ENCODE assay signal across 27 mouse cellular contexts in the genomic region with DNA sequence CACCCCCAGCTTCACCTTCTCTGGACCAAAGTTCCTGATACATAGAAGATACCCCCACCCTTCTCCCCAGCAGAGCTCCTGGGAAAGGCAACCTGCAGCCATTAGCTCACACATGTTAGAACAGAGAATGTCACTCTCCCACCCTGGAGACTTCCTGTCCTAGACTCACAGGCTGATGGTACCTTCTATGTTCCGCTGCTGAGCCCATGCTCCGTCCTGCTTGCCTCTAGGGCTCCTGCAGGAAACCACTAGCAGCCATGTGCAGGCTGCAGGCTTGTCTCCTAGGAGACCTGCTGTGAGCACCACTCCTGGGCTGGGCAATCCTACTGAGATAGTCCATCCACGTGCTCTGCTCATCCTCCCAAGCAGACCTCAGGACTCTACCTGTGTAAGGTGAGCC. TPM values are rescaled to one million over a fixed set of nuclear protein-coding genes. Genes with fewer than 3 reads are reported as not detected.
"Had no signal": no experiment of that assay in that cellular context is flagged by ENCODE, and none has a peak within 500 bp of the region (broad histone marks: within the 10 kb centered on the region; RNA-seq: fewer than 3 reads in every experiment).

No protein-coding gene starts in this region.

- H3K27me3 ChIP-seq: limb, embryonic 12.5 days; limb, embryonic 15.5 days; midbrain, embryonic 15.5 days; neural tube, embryonic 13.5 days had no signal

- DNase-seq: kidney, postnatal 14 days; kidney, postnatal 4 days; left cerebral cortex, postnatal 4 days; liver, postnatal 0 days; lung, embryonic 14.5 days; retina, postnatal 1 day; right cerebral cortex, postnatal 25 days; thymus, adult 18-20 months; thymus, postnatal 36 days had no signal

- H3K36me3 ChIP-seq: limb, embryonic 12.5 days; limb, embryonic 15.5 days; midbrain, embryonic 12.5 days; midbrain, embryonic 15.5 days; neural tube, embryonic 13.5 days had no signal

- H3K9me3 ChIP-seq: limb, embryonic 12.5 days; limb, embryonic 15.5 days; midbrain, embryonic 12.5 days; midbrain, embryonic 15.5 days; neural tube, embryonic 13.5 days had no signal

- H3K4me3 ChIP-seq: limb, embryonic 12.5 days; limb, embryonic 15.5 days; midbrain, embryonic 12.5 days; midbrain, embryonic 15.5 days; neural tube, embryonic 13.5 days had no signal

- H3K4me2 ChIP-seq: limb, embryonic 12.5 days; limb, embryonic 15.5 days; liver, embryonic 11.5 days; lung, embryonic 14.5 days; midbrain, embryonic 12.5 days; midbrain, embryonic 15.5 days; neural tube, embryonic 13.5 days had no signal

- H3K27ac ChIP-seq: limb, embryonic 12.5 days; limb, embryonic 15.5 days; liver, embryonic 14.5 days; macrophage; midbrain, embryonic 12.5 days; midbrain, embryonic 15.5 days; neural tube, embryonic 13.5 days had no signal

- ATAC-seq: liver, postnatal 0 days; lung, postnatal 0 days; midbrain, embryonic 15.5 days had no signal

- H3K9ac ChIP-seq: limb, embryonic 12.5 days; limb, embryonic 15.5 days; liver, embryonic 14.5 days; liver, postnatal 0 days; lung, embryonic 14.5 days; midbrain, embryonic 12.5 days; midbrain, embryonic 15.5 days; neural tube, embryonic 13.5 days had no signal

RNA-seq across cellular contexts. Expression of gene Rab17, which starts 33.2 kb away (rescaled TPM):
- total RNA-seq: layer of hippocampus, adult 18-20 months; layer of hippocampus, postnatal 14 days; left cerebral cortex, postnatal 4 days; megakaryocyte, adult 5-6 weeks; neutrophil, adult 5-6 weeks had no signal
- polyA plus RNA-seq: macrophage; midbrain, embryonic 12.5 days had no signal

RNA-seq across cellular contexts. Expression of gene Prlh, which starts 49.7 kb away (rescaled TPM):
- total RNA-seq: layer of hippocampus, adult 18-20 months; layer of hippocampus, postnatal 14 days; left cerebral cortex, adult 8-10 months; left cerebral cortex, postnatal 14 days; left cerebral cortex, postnatal 4 days; megakaryocyte, adult 5-6 weeks; neutrophil, adult 5-6 weeks had no signal
- polyA plus RNA-seq: limb, embryonic 12.5 days; limb, embryonic 15.5 days; liver, embryonic 11.5 days; liver, embryonic 14.5 days; liver, postnatal 0 days; lung, embryonic 14.5 days; lung, postnatal 0 days; macrophage; midbrain, embryonic 12.5 days; midbrain, embryonic 15.5 days; neural tube, embryonic 13.5 days; spleen, adult 2 months; stomach, embryonic 16.5 days; testis, adult 2 months had no signal
